Mouse (Mus musculus) hindbrain, embryonic 12.5 days (tissue): ENCODE results near the gene H2afy. TPM values are rescaled to one million over a fixed set of nuclear protein-coding genes. Genes with fewer than 3 reads are reported as not detected.

Experiments used
- ATAC-seq: fragments of 200-750 bp; cut with Nextera tagmentation; 2 replicates; pipeline ENCODE4 v1.8.0; 2017; ENCODE audit warnings: moderate TSS enrichment; ENCODE audit not compliant: low FRiP score
- H3K27ac ChIP-seq: fragments of 300-500 bp; sonication (generic); 2 replicates; pipeline ENCODE4 v1.5.1; 2016; ENCODE audit warnings: mild to moderate bottlenecking
- H3K27me3 ChIP-seq: fragments of 300-500 bp; sonication (generic); 2 replicates; pipeline ENCODE4 v1.6.1; 2016; ENCODE audit warnings: mild to moderate bottlenecking
- H3K36me3 ChIP-seq: fragments of 300-500 bp; sonication (generic); 2 replicates; pipeline ENCODE4 v1.6.1; 2016; ENCODE audit warnings: mild to moderate bottlenecking
- H3K4me1 ChIP-seq: fragments of 300-500 bp; sonication (generic); 2 replicates; pipeline ENCODE4 v1.6.1; 2016
- H3K4me2 ChIP-seq: fragments of 300-500 bp; sonication (generic); replicated peaks from 2 replicates; pipeline ENCODE4 v1.6.1; 2016; ENCODE audit warnings: mild to moderate bottlenecking
- H3K4me3 ChIP-seq: fragments of 300-500 bp; sonication (generic); 2 replicates; pipeline ENCODE4 v1.5.1; 2016; ENCODE audit warnings: mild to moderate bottlenecking
- H3K9ac ChIP-seq: fragments of 300-500 bp; sonication (generic); 2 replicates; pipeline ENCODE4 v1.6.1; 2016; ENCODE audit warnings: mild to moderate bottlenecking, moderate library complexity
- H3K9me3 ChIP-seq: fragments of 300-500 bp; sonication (generic); replicated peaks from 2 replicates; pipeline ENCODE4 v1.6.1; 2016; ENCODE audit warnings: mild to moderate bottlenecking
- WGBS: fragments of 180-500 bp; shearing (Covaris S2); methylation state at CpG from one replicate; pipeline ENCODE4 v1.1.7; 2016; 5-methylcytosine and 5-hydroxymethylcytosine counted together
- polyA plus RNA-seq: library from polyadenylated mRNA; unstranded; fragments of >200 nt; fragmentation: Nextera tagmentation; extraction: Ambion mirVana; gene quantifications from 2 replicates; pipeline ENCODE4 v1.2.1, GENCODE M21; 2016

The H2afy gene
- polyA plus RNA-seq, 1 experiment from 2014 or later, result 491 TPM

- Histone ChIP-seq H3K4me3 (no peak overlapping the region), H3K27me3 (peaks cover 11% of the 10 kb centered on the region; the same call in 1 of the 2 replicates), H3K9ac (no peak overlapping the region), H3K27ac (no peak overlapping the region), H3K36me3 (no peaks in the 10 kb centered on the region), H3K4me1 (peaks cover 9% of the 10 kb centered on the region), H3K9me3 (no peaks in the 10 kb centered on the region), H3K4me2 (no peak overlapping the region)
- WGBS, result 22% methylated on average over 11 of the region's 11 CpGs
- ATAC-seq, result no peak
Observed at GRCm38 (mm10) chr13:56142382-56143150, 6.4 kb upstream of the H2afy start.

GRCm38 (mm10) chr13:56139167-56139751, 3.1 kb upstream of the H2afy start:
- H3K27ac ChIP-seq, result no peak overlapping the region
- peaks cover 7% of the 10 kb centered on the region; the same call in 1 of the 2 replicates for H3K27me3 ChIP-seq
- H3K4me2 ChIP-seq, result no peak overlapping the region
- WGBS, result 71% methylated on average over 6 of the region's 6 CpGs
- H3K9ac ChIP-seq, result no peak overlapping the region
- no peak overlapping the region for H3K4me3 ChIP-seq
- no peaks in the 10 kb centered on the region for H3K36me3 ChIP-seq
- no peaks in the 10 kb centered on the region for H3K9me3 ChIP-seq
- no peak for ATAC-seq
- peaks cover 18% of the 10 kb centered on the region for H3K4me1 ChIP-seq

GRCm38 (mm10) chr13:56135231-56136052, 719 bp downstream of the H2afy start:
- Histone ChIP-seq H3K4me3 (peak overlapping the region; percentile 99), H3K9me3 (no peaks in the 10 kb centered on the region), H3K36me3 (peaks cover 12% of the 10 kb centered on the region; the same call in 1 of the 2 replicates), H3K27ac (peak overlapping the region; percentile 86), H3K4me2 (peak overlapping the region; percentile 85), H3K27me3 (no peaks in the 10 kb centered on the region), H3K4me1 (peaks cover 30% of the 10 kb centered on the region), H3K9ac (peak overlapping the region; percentile 98)
- peak; percentile 86 for ATAC-seq
- WGBS, result 2% methylated on average over 78 of the region's 89 CpGs

GRCm38 (mm10) chr13:56134631-56135181, 1.5 kb downstream of the H2afy start:
- Histone ChIP-seq H3K36me3 (peaks cover 19% of the 10 kb centered on the region), H3K27me3 (no peaks in the 10 kb centered on the region), H3K9ac (peak overlapping the region; percentile 98), H3K9me3 (no peaks in the 10 kb centered on the region), H3K27ac (peak overlapping the region; percentile 86), H3K4me3 (peak overlapping the region; percentile 99), H3K4me1 (peaks cover 30% of the 10 kb centered on the region), H3K4me2 (peak overlapping the region; percentile 85)
- under 1% methylated on average over 44 of the region's 50 CpGs for WGBS
- peak; percentile 53 for ATAC-seq

- H3K9me3 ChIP-seq, result no peaks in the 10 kb centered on the region
- peaks cover 30% of the 10 kb centered on the region for H3K4me1 ChIP-seq
- WGBS, result 55% methylated on average over 5 of the region's 5 CpGs
- peak overlapping the region; percentile 99 for H3K4me3 ChIP-seq
- no peak for ATAC-seq
- no peaks in the 10 kb centered on the region for H3K27me3 ChIP-seq
- peak overlapping the region; percentile 98 for H3K9ac ChIP-seq
- peaks cover 22% of the 10 kb centered on the region for H3K36me3 ChIP-seq
- H3K27ac ChIP-seq, result no peak overlapping the region
- H3K4me2 ChIP-seq, result peak overlapping the region; percentile 85
Observed at GRCm38 (mm10) chr13:56134031-56134430, 2.1 kb downstream of the H2afy start.

GRCm38 (mm10) chr13:56132941-56133340, 3.2 kb downstream of the H2afy start:
- WGBS, result 86% methylated on average over 7 of the region's 7 CpGs
- Histone ChIP-seq H3K4me1 (peaks cover 30% of the 10 kb centered on the region), H3K36me3 (peaks cover 28% of the 10 kb centered on the region), H3K9me3 (no peaks in the 10 kb centered on the region), H3K27me3 (no peaks in the 10 kb centered on the region), H3K27ac (no peak overlapping the region), H3K4me2 (no peak overlapping the region; the same call in 1 of the 2 replicates), H3K4me3 (no peak overlapping the region), H3K9ac (no peak overlapping the region)
- ATAC-seq, result no peak

GRCm38 (mm10) chr13:56132326-56132936, 3.7 kb downstream of the H2afy start:
- H3K9ac ChIP-seq, result no peak overlapping the region
- no peaks in the 10 kb centered on the region for H3K27me3 ChIP-seq
- WGBS, result 83% methylated on average over 11 of the region's 11 CpGs
- no peak overlapping the region for H3K4me3 ChIP-seq
- ATAC-seq, result no peak
- peaks cover 30% of the 10 kb centered on the region for H3K4me1 ChIP-seq
- H3K27ac ChIP-seq, result no peak overlapping the region
- H3K9me3 ChIP-seq, result no peaks in the 10 kb centered on the region
- H3K36me3 ChIP-seq, result peaks cover 33% of the 10 kb centered on the region
- no peak overlapping the region for H3K4me2 ChIP-seq

GRCm38 (mm10) chr13:56130544-56130943, 5.6 kb downstream of the H2afy start:
- WGBS, result 91% methylated on average over 8 of the region's 8 CpGs
- no peak overlapping the region for H3K27ac ChIP-seq
- no peaks in the 10 kb centered on the region for H3K9me3 ChIP-seq
- no peak overlapping the region for H3K4me2 ChIP-seq
- H3K27me3 ChIP-seq, result no peaks in the 10 kb centered on the region
- no peak for ATAC-seq
- peaks cover 24% of the 10 kb centered on the region for H3K4me1 ChIP-seq
- H3K4me3 ChIP-seq, result no peak overlapping the region
- H3K36me3 ChIP-seq, result peaks cover 52% of the 10 kb centered on the region
- no peak overlapping the region for H3K9ac ChIP-seq

GRCm38 (mm10) chr13:56129578-56129977, 6.6 kb downstream of the H2afy start:
- H3K36me3 ChIP-seq, result peaks cover 61% of the 10 kb centered on the region
- H3K9me3 ChIP-seq, result no peaks in the 10 kb centered on the region
- peaks cover 24% of the 10 kb centered on the region for H3K4me1 ChIP-seq
- H3K9ac ChIP-seq, result no peak overlapping the region
- H3K27ac ChIP-seq, result no peak overlapping the region
- ATAC-seq, result no peak
- WGBS, result 95% methylated on average over 3 of the region's 3 CpGs
- H3K4me2 ChIP-seq, result no peak overlapping the region
- no peak overlapping the region for H3K4me3 ChIP-seq
- H3K27me3 ChIP-seq, result no peaks in the 10 kb centered on the region

GRCm38 (mm10) chr13:56129014-56129413, 7.1 kb downstream of the H2afy start:
- no peaks in the 10 kb centered on the region for H3K27me3 ChIP-seq
- no peak overlapping the region for H3K4me2 ChIP-seq
- no peaks in the 10 kb centered on the region for H3K9me3 ChIP-seq
- H3K4me1 ChIP-seq, result peaks cover 19% of the 10 kb centered on the region
- H3K27ac ChIP-seq, result no peak overlapping the region
- H3K9ac ChIP-seq, result no peak overlapping the region
- 93% methylated on average over 4 of the region's 4 CpGs for WGBS
- no peak overlapping the region for H3K4me3 ChIP-seq
- ATAC-seq, result no peak
- peaks cover 67% of the 10 kb centered on the region for H3K36me3 ChIP-seq

- H3K4me3 ChIP-seq, result no peak overlapping the region
- peaks cover 86% of the 10 kb centered on the region for H3K36me3 ChIP-seq
- WGBS, result 93% methylated on average over 10 of the region's 10 CpGs
- no peak overlapping the region for H3K9ac ChIP-seq
- H3K4me1 ChIP-seq, result no peaks in the 10 kb centered on the region
- no peak overlapping the region for H3K27ac ChIP-seq
- no peaks in the 10 kb centered on the region for H3K27me3 ChIP-seq
- ATAC-seq, result no peak
- H3K9me3 ChIP-seq, result no peaks in the 10 kb centered on the region
- no peak overlapping the region for H3K4me2 ChIP-seq
Observed at GRCm38 (mm10) chr13:56125632-56126031, 10.5 kb downstream of the H2afy start.
